Mouse (Mus musculus) bone marrow, adult 2 months (tissue): ENCODE results near the gene Tmco1.

Experiments used
- CTCF ChIP-seq: fragments of 200-500 bp; IDR thresholded peaks from 2 replicates; pipeline ENCODE4 v1.5.1; 2011; ENCODE audit warnings: low read length, control low read depth; ENCODE audit not compliant: control insufficient read depth, insufficient read depth
- POLR2A ChIP-seq: fragments of 200-500 bp; IDR thresholded peaks from 2 replicates; pipeline ENCODE4 v1.6.1; 2011; ENCODE audit warnings: low read depth, mild to moderate bottlenecking, control low read depth, low read length, borderline replicate concordance; ENCODE audit not compliant: control insufficient read depth

DNA sequence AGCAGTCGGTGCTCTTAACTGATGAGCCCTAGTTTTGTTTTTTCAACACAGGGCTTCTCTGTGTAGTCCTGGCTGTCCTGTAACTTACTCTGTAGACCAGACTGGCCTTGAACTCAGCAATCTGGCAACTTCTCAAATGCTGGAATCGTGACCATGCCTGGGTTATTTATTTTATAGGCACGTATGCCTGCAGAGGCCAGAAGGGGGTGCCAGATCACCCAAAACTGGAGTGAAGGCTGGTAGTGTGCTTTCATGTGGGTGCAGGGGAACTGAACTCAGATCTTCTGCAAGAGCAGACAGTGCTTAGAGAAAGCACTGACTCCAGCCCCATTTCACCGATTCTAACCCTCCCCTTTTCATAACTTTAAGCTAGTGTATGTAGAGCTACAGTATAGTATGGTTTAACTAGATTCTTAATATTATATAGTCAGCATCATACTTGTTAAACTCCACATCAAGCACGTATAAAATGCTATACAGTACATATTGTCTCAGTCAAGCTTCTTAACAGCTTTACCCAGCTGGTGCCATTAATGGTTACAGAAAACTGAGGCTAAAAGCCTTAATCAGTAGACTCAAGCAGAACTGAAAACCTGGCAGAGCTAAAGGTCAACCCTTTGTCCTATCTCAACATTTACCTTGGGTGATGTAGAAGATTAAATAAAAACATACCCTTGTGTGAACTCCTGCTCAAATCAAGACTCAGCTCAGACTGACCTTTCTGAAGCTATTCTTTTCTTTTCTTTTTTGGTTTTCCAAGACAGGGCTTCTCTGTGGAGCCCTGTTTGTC lies 1.5 kb upstream of the Tmco1 start:
- TF ChIP-seq POLR2A (no peak), CTCF (peak; percentile 89)
